Mouse (Mus musculus) CH12.LX (cell line): ENCODE results near the gene Hps4.

Source experiments
- CTCF ChIP-seq, 2 experiments: IDR thresholded peaks in 1 of 2; conservative IDR thresholded peaks in 1 of 2; 2 replicates each; pipeline ENCODE4 v1.5.1; 2011 to 2012; ENCODE audit warnings: low read depth in 2 of 2, low read length in 2 of 2, improper control_type of control experiment in 1 of 2, inconsistent platforms in 1 of 2, mild to moderate bottlenecking in 1 of 2, moderate library complexity in 1 of 2
- GABPA ChIP-seq: IDR thresholded peaks from 2 replicates; pipeline ENCODE4 v1.6.1; 2012; ENCODE audit warnings: low read depth, low read length, improper control_type of control experiment, inconsistent platforms; ENCODE audit not compliant: insufficient replicate concordance
- POLR2A ChIP-seq: IDR thresholded peaks from 2 replicates; pipeline ENCODE4 v1.6.1; 2011; ENCODE audit warnings: low read depth, mild to moderate bottlenecking, improper control_type of control experiment, low read length
- POLR2AphosphoS2 ChIP-seq: IDR thresholded peaks from 2 replicates; pipeline ENCODE4 v1.6.1; 2011; ENCODE audit warnings: low read depth, low read length, improper control_type of control experiment
- USF1 ChIP-seq: IDR thresholded peaks from 2 replicates; pipeline ENCODE4 v1.6.1; 2014; ENCODE audit warnings: low read depth, mild to moderate bottlenecking, inconsistent platforms, low read length, improper control_type of control experiment

- TF ChIP-seq POLR2A (no peak), USF1 (no peak), CTCF (conservative IDR thresholded peaks at IDR 0.05 in 1 of 2, IDR thresholded peaks at IDR 0.05 in 1 of 2; ENCODE audit: low read depth in 2 of 2, low read length in 2 of 2) (no peak), POLR2AphosphoS2 (no peak), GABPA (no peak)
These were observed 22.5 kb upstream of the Hps4 start for GRCm38 (mm10) chr5:112320379-112320778.
